ENCODE assay signal across 20 mouse cellular contexts in the genomic region with DNA sequence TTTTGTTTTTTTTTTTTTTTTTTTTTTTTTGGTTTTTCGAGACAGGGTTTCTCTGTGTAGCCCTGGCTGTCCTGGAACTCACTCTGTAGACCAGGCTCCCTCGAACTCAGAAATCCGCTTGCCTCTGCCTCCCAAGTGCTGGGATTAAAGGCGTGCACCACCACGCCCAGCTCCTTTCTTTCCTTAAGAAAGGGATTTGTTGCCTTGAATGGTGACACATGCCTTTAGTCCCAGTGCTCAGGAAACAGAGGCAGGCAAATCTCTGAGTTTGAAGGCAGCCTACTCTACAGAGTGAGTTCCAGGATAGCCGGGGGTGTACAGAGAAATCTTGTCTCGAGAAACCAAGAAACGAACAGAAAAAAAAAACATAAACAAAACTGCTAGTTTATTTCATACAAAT. TPM values are rescaled to one million over a fixed set of nuclear protein-coding genes. Genes with fewer than 3 reads are reported as not detected.
"Had no signal": no experiment of that assay in that cellular context is flagged by ENCODE, and none has a peak within 500 bp of the region (broad histone marks: within the 10 kb centered on the region; RNA-seq: fewer than 3 reads in every experiment).

No protein-coding gene starts in this region.

RNA-seq across cellular contexts. Expression of gene Mbl2, which starts 23.7 kb away (rescaled TPM):
- polyA plus RNA-seq: limb, embryonic 11.5 days; limb, embryonic 12.5 days; limb, embryonic 13.5 days; limb, embryonic 14.5 days; limb, embryonic 15.5 days; lung, embryonic 14.5 days; lung, embryonic 15.5 days; lung, embryonic 16.5 days; lung, postnatal 0 days; macrophage; midbrain, embryonic 10.5 days; midbrain, embryonic 11.5 days; midbrain, embryonic 12.5 days; midbrain, embryonic 13.5 days; midbrain, embryonic 14.5 days; midbrain, embryonic 15.5 days; midbrain, postnatal 0 days; myocyte; neural tube, embryonic 11.5 days; neural tube, embryonic 12.5 days had no signal
